Mouse (Mus musculus) left cerebral cortex, postnatal 14 days (tissue): ENCODE measurements around the gene Stx2. TPM values are rescaled to one million over a fixed set of nuclear protein-coding genes. Genes with fewer than 3 reads are reported as not detected.
"Not testable (repeated sequence)": the region's sequence is repeated elsewhere in the genome, so short reads cannot be mapped to it uniquely, and the experiment has no call there.

ENCODE experiments used
- DNase-seq, 2 experiments: peaks; one replicate each; pipeline ENCODE4 v3.0.0; 2021 to 2022; ENCODE audit warnings: low spot score in 2 of 2, mixed read lengths in 1 of 2
- intact Hi-C: fragments of 180-260 bp; cut with DNase I; formaldehyde crosslinking; loops from one replicate; pipeline ENCODE4 v1.15.1; 2025
- total RNA-seq, 2 experiments: library from RNA; stranded (reverse); gene quantifications; 2 replicates each; pipeline ENCODE4 v1.2.3; 2021

Gene Stx2
- total RNA-seq, 2 experiments from 2014 or later, result 23.4 to 23.9 TPM

- intact Hi-C loops, result no loop called here
- DNase-seq, result no peak
Measured at GRCm38 (mm10) chr5:129016370-129016769, 8.0 kb upstream of the Stx2 start.

GRCm38 (mm10) chr5:129015540-129015939 is 7.2 kb upstream of the Stx2 start:
- no peak for DNase-seq
- intact Hi-C loops, result no loop called here

GRCm38 (mm10) chr5:129015020-129015419 is 6.6 kb upstream of the Stx2 start:
- intact Hi-C loops, result no loop called here
- DNase-seq, result no peak

- DNase-seq, result no peak
- intact Hi-C loops, result no loop called here
Measured at GRCm38 (mm10) chr5:129010937-129011336, 2.6 kb upstream of the Stx2 start.

GRCm38 (mm10) chr5:129009577-129009976 is 1.2 kb upstream of the Stx2 start:
- no peak for DNase-seq
- intact Hi-C loops, result no loop called here

GRCm38 (mm10) chr5:129008008-129008407 is 366 bp downstream of the Stx2 start:
- no peak for DNase-seq
- intact Hi-C loops, result no loop called here

GRCm38 (mm10) chr5:129007105-129007957 is 1.0 kb downstream of the Stx2 start:
- intact Hi-C loops, result no loop called here
- no peak for DNase-seq

GRCm38 (mm10) chr5:129006031-129006788 is 2.2 kb downstream of the Stx2 start:
- DNase-seq, result no peak
- intact Hi-C loops, result no loop called here

GRCm38 (mm10) chr5:129005416-129005815 is 3.0 kb downstream of the Stx2 start:
- no peak for DNase-seq
- intact Hi-C loops, result no loop called here

GRCm38 (mm10) chr5:129002571-129003011 is 5.8 kb downstream of the Stx2 start:
- intact Hi-C loops, result no loop called here
- DNase-seq, result no peak

- no peak for DNase-seq
- intact Hi-C loops, result no loop called here
Measured at GRCm38 (mm10) chr5:129000706-129001468, 7.5 kb downstream of the Stx2 start.

GRCm38 (mm10) chr5:128987141-128987954 is 21.0 kb downstream of the Stx2 start:
- no peak for DNase-seq
- intact Hi-C loops, result loop anchor here (10.0 kb wide), 1 partner anchor 463 kb away; no protein-coding TSS in a partner anchor

- intact Hi-C loops, result loop anchor here (10.0 kb wide), 1 partner anchor 461 kb away; no protein-coding TSS in a partner anchor
- no peak for DNase-seq
Measured at GRCm38 (mm10) chr5:128985946-128986345, 22.4 kb downstream of the Stx2 start.

- intact Hi-C loops, result loop anchor here (5.0 to 10.0 kb wide), 2 partner anchors 252 to 460 kb away; no protein-coding TSS in a partner anchor
- DNase-seq, result no peak
Measured at GRCm38 (mm10) chr5:128984536-128984935, 23.8 kb downstream of the Stx2 start.

- peak in 1 of 2 experiments; percentile 63 for DNase-seq
- intact Hi-C loops, result loop anchor here (5.0 to 10.0 kb wide), 2 partner anchors 249 to 457 kb away; no protein-coding TSS in a partner anchor
Measured at GRCm38 (mm10) chr5:128981607-128982006, 26.8 kb downstream of the Stx2 start.

- intact Hi-C loops, result loop anchor here (5.0 to 10.0 kb wide), 2 partner anchors 249 to 456 kb away; no protein-coding TSS in a partner anchor
- no peak for DNase-seq
Measured at GRCm38 (mm10) chr5:128980857-128981256, 27.5 kb downstream of the Stx2 start.

GRCm38 (mm10) chr5:128978957-128979356 is 29.4 kb downstream of the Stx2 start:
- DNase-seq, result no peak
- intact Hi-C loops, result loop anchor here (10.0 kb wide), 1 partner anchor 204 kb away; no protein-coding TSS in a partner anchor

GRCm38 (mm10) chr5:128977466-128977865 is 30.9 kb downstream of the Stx2 start:
- intact Hi-C loops, result loop anchor here (10.0 kb wide), 1 partner anchor 203 kb away; no protein-coding TSS in a partner anchor

More at GRCm38 (mm10) chr5:128977466-128977865, 30.9 kb downstream of the Stx2 start:
- not testable (repeated sequence) for DNase-seq
